In the genomic region with DNA sequence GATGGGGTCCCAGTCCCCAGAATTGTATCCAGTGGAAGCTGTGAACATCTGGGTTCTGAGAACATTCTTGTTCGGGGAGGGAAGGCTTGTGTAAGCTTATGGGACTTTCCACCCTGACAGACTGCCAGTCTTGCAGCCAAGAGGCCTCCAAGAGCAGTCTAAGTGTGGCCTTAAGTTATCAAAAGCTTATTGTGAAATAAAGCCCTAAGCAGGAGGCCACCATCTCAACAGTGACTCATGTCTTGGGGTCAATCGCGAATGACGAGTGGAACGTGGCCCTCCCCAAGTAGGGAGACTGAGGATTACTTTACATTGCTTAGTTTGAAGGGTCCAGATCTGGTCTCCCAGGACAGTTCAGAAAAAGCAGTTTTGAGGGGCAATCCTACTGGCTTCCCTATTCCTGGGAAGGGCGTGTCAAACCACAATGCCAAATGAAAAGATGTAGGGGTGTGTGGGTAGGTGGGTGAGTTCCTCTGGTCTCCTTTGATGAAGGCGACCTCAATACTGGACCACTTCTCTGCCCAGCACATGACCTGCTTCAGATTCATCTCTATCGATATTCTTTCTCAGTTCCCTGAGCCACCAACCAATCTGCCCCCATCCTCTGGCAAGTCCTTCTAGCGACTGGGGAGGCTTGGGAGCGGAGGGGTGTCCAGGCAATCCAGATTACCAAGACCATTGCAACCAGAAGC, we compare ENCODE assay signal across 8 mouse cellular contexts. TPM values are rescaled to one million over a fixed set of nuclear protein-coding genes. Genes with fewer than 3 reads are reported as not detected.
DNase-seq lines count a peak whose midpoint lies in the region; ATAC-seq lines count a peak whose summit lies in the region.

A gene (plus strand): TSS at position 635 of the 692 bp plus-strand sequence.

- no peaks in the 10 kb centered on the region for H3K27me3 ChIP-seq in embryonic facial prominence, embryonic 12.5 days
- H3K27me3 ChIP-seq in heart, embryonic 12.5 days (replicated peaks): peaks cover 25% of the 10 kb centered on the region
- no peaks in the 10 kb centered on the region for H3K27me3 ChIP-seq in midbrain, embryonic 13.5 days

- H3K9me3 ChIP-seq in embryonic facial prominence, embryonic 12.5 days: no peaks in the 10 kb centered on the region
- no peaks in the 10 kb centered on the region for H3K9me3 ChIP-seq in heart, embryonic 12.5 days (replicated peaks)
- no peaks in the 10 kb centered on the region for H3K9me3 ChIP-seq in midbrain, embryonic 13.5 days

- H3K9ac ChIP-seq in embryonic facial prominence, embryonic 12.5 days: peak within 1 kb of the TSS; percentile 65
- H3K9ac ChIP-seq in heart, embryonic 12.5 days: peak within 1 kb of the TSS; percentile 69
- peak within 1 kb of the TSS; percentile 99 for H3K9ac ChIP-seq in midbrain, embryonic 13.5 days (replicated peaks)

- H3K4me1 ChIP-seq in embryonic facial prominence, embryonic 12.5 days: peaks cover 10% of the 10 kb centered on the region
- peaks cover 7% of the 10 kb centered on the region; the same call in 1 of the 2 replicates for H3K4me1 ChIP-seq in heart, embryonic 12.5 days (replicated peaks)
- H3K4me1 ChIP-seq in midbrain, embryonic 13.5 days (replicated peaks): peaks cover 39% of the 10 kb centered on the region

- H3K36me3 ChIP-seq in embryonic facial prominence, embryonic 12.5 days: no peaks in the 10 kb centered on the region
- H3K36me3 ChIP-seq in heart, embryonic 12.5 days: no peaks in the 10 kb centered on the region
- peaks cover under 1% of the 10 kb centered on the region for H3K36me3 ChIP-seq in midbrain, embryonic 13.5 days

- intact Hi-C loops in left cerebral cortex, postnatal 25 days (cut with DNase I): loop anchor here (2.0 kb wide), 2 partner anchors 89 to 109 kb away; no protein-coding TSS in a partner anchor

- peak within 1 kb of the TSS; percentile 65 for H3K4me3 ChIP-seq in embryonic facial prominence, embryonic 12.5 days
- peak within 1 kb of the TSS; percentile 63 for H3K4me3 ChIP-seq in heart, embryonic 12.5 days
- H3K4me3 ChIP-seq in midbrain, embryonic 13.5 days (replicated peaks): peak within 1 kb of the TSS; percentile 90

- no peak for ATAC-seq in embryonic facial prominence, embryonic 12.5 days (ENCODE audit: insufficient number of reproducible peaks, insufficient read depth, low FRiP score, low TSS enrichment)
- ATAC-seq in heart, embryonic 12.5 days (ENCODE audit: insufficient number of reproducible peaks, low FRiP score): no peak
- ATAC-seq in midbrain, embryonic 13.5 days: no peak; the same call in 1 of the 2 replicates
- ATAC-seq in erythroid progenitor cell, adult 5-6 weeks (replicated peaks; ENCODE audit: low FRiP score, poor library complexity, severe bottlenecking): no peak

- DNase-seq in frontal cortex, adult 2 months (ENCODE audit: extremely low spot score in 1 of 2, low spot score in 1 of 2): no peak
- DNase-seq in frontal cortex, postnatal 10 days (ENCODE audit: low spot score in 2 of 2): no peak
- no peak for DNase-seq in left cerebral cortex, postnatal 25 days (ENCODE audit: low spot score in 2 of 2)
- DNase-seq in embryo, embryonic 9.5 days (ENCODE audit: extremely low spot score): no peak

- H3K4me2 ChIP-seq in embryonic facial prominence, embryonic 12.5 days (replicated peaks): peak within 1 kb of the TSS; percentile 89
- H3K4me2 ChIP-seq in heart, embryonic 12.5 days: peak within 1 kb of the TSS; percentile 97
- peak within 1 kb of the TSS; percentile 76 for H3K4me2 ChIP-seq in midbrain, embryonic 13.5 days (replicated peaks)

- peak within 1 kb of the TSS; percentile 71 for H3K27ac ChIP-seq in embryonic facial prominence, embryonic 12.5 days
- H3K27ac ChIP-seq in heart, embryonic 12.5 days (ENCODE audit: poor library complexity, severe bottlenecking): no peak within 1 kb of the TSS
- H3K27ac ChIP-seq in midbrain, embryonic 13.5 days: peak within 1 kb of the TSS; percentile 99

- 31% methylated on average over 10 of the region's 10 CpGs for WGBS in embryonic facial prominence, embryonic 12.5 days
- WGBS in heart, embryonic 12.5 days: 40% methylated on average over 10 of the region's 10 CpGs
- 29% methylated on average over 10 of the region's 10 CpGs for WGBS in midbrain, embryonic 13.5 days

RNA-seq across cellular contexts. Expression of the gene that starts here (rescaled TPM):
- polyA plus RNA-seq in frontal cortex, adult 2 months (2012; rRNA removed): 302 and 319 TPM in 2 replicates
- polyA plus RNA-seq in embryonic facial prominence, embryonic 12.5 days (2016; fragmentation: Nextera tagmentation; extraction: Ambion mirVana): 68.6 and 69.7 TPM in 2 replicates
- 8.6 and 9.3 TPM in 2 replicates for polyA plus RNA-seq in heart, embryonic 12.5 days (2016; fragmentation: Nextera tagmentation; extraction: Ambion mirVana)
- 1,000 to 10,000 TPM; 1,039 to 1,049 TPM for total RNA-seq in left cerebral cortex, postnatal 25 days (2021)
- 238 and 242 TPM in 2 replicates for polyA plus RNA-seq in midbrain, embryonic 13.5 days (2015; fragmentation: Nextera tagmentation; extraction: Ambion mirVana)
- total RNA-seq in erythroid progenitor cell, adult 5-6 weeks (2015; ENCODE audit: low replicate concordance): not detected in 2 replicates
- total RNA-seq in erythroid progenitor cell, adult 5-6 weeks (2017; ENCODE audit: low replicate concordance): not detected in 2 replicates

Comparison
In these comparisons a context has a peak if more than half of its experiments do, and no peak if none do; other contexts are left out.
1. RNA of the gene that starts here (total RNA-seq): 1,039 to 1,049 TPM in left cerebral cortex, postnatal 25 days; not detected in erythroid progenitor cell, adult 5-6 weeks; every median in the first group is over 1,000 times any median in the second.
2. Peak in every context shown above with its lines, with median percentiles within 50 percentile points of each other: H3K4me2 ChIP-seq, H3K4me3 ChIP-seq and H3K9ac ChIP-seq.